Mouse (Mus musculus): ENCODE results near the gene Trim16.

Trim16 gene

GRCm38 (mm10) chr11:62820059-62820541 is at the start of gene Trim16:
TSS of gene Trim16 (plus strand) at chr11:62820231.
- DNase-seq, result peak; percentile 73 to 80

GRCm38 (mm10) chr11:62776510-62776909 is 43.5 kb upstream of the Trim16 start:
- no peak for DNase-seq

DNA sequence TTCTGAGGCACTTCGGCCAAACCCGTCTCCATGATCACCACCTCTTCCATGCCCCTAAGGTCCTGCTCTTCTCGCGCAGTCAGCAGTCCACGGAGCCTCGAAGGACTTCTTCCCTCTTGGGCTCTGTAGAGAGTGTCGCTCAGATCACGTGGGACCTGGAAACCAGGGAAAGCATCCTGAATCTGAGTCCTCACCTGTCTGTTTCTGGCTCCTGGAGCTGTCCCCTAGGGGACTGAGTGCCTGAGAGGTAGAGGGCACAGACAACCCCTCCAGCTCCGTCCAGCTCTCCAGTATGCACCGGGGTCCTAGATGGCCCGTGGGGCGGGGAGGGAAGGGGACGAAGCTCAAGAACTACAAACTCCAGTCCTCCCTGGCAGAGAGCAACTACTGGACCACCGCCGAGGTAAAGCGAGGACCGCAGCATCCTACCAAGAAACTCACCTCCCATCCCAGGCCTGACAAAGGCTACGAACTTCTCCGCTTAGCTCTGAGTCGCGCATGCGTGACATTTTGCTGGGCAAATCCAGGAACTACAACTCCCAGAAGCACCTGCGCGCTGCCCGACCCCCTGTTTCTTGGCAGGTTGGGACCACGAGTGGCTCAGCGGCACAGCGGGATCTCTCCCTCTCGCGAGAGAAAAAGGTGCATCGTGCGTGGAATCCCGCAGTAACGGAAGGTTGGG is 31.0 kb upstream of the Trim16 start, which contains the start of gene Zfp286:
Gene Zfp286, minus strand, starts transcription at position 528 of the 682 bp plus-strand sequence.
- DNase-seq, result peak; percentile 58 to 62

GRCm38 (mm10) chr11:62789617-62789936 is 30.5 kb upstream of the Trim16 start:
- DNase-seq, result no peak

GRCm38 (mm10) chr11:62804119-62804518 is 15.9 kb upstream of the Trim16 start:
- DNase-seq, result no peak

GRCm38 (mm10) chr11:62807965-62808364 is 12.1 kb upstream of the Trim16 start:
- no peak for DNase-seq

DNA sequence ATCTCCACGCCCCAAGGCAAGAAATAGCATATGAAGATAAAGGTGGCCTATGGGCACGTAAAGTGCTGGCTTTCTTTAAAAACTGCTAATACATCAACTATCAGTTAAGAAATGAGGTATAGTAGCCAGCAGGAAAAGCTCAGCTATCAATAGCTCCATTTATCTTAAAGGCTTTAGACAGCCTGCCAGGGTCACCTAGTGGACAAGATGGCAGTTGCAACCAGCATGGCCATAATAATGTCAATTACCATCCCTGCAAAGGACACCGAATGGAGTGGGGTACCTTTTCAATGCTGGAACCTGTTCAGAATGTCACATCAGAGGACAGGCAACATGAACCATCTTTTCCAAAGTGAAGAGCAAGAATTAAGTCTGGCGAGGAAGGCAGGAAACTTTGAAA is 10.8 kb upstream of the Trim16 start:
- peak in 1 of 2 experiments; percentile 30 for DNase-seq

DNA sequence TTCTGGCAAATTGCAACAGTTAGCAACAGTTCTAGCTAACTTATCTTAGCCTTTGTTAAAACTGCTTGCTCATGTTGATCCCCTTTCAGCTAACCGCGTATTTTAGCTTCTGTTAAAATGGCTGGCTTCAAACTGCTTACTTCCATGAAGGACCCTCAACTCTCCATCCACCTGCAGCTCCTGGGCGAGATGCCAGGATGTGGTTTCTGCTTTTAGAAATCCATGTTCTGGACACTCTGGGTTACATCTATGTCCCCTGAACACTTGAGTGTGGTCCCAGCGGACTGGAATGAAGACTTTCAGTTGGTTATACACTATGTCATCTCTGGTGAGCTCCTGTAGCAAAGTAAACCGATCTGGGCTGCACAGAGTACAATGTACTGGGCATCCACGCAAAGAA is 7.8 kb upstream of the Trim16 start:
- DNase-seq, result peak in 1 of 2 experiments; percentile 39

GRCm38 (mm10) chr11:62813497-62813896 is 6.5 kb upstream of the Trim16 start:
- no peak for DNase-seq

DNA sequence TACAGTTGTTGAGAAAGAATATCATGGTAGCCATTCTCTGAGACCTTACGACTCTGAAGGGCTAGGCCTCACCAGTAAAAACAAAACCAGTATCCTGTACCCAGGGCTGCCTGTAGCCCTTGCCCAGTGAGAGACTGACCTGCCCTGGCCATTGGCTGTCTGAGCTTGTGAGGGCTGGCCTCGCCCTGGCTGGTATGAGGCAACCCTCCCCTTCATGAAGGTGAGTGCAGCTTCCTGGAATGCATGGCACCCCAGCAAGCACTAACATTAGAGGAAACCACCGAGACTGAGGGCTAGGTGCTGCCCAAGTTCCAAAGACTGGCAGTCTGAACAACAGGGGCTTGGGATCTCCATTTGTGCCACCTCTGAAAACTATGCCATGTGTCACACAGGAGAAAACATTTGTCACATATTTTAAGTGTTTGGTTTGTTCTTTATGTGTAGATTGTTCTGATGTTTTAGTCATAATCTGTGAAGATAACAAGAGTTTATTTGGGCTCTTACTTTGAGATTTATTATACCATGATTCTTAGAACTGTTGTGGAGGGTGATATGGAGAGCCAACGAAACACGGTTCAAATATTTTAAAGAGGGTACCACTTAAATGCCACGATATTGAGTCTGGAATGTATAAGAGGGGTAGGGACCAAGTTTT is 5.9 kb upstream of the Trim16 start:
- DNase-seq, result peak; percentile 25 to 44

GRCm38 (mm10) chr11:62814625-62815024 is 5.4 kb upstream of the Trim16 start:
- no peak for DNase-seq

- DNase-seq, result no peak
These were observed 4.6 kb upstream of the Trim16 start for GRCm38 (mm10) chr11:62815438-62815837.

DNA sequence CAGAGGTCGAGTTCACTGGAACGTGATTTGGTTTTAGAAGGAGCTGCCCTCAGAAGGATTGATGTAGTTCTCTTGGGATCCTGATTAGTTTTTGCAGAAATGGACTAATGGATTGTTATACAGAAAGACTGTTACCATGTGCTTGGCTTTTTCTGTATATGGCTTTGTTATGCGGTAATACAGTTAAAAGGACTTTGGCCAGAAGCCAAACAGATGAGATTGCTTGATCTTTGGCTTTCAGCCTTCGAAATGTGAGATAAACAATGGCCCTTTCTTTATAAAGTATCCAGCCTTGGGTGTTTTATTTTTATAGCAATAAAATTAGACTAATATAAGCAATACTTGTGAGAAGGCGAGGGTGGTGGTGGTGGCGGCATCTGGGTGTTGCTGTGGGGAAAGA is 3.4 kb upstream of the Trim16 start:
- DNase-seq, result no peak

DNA sequence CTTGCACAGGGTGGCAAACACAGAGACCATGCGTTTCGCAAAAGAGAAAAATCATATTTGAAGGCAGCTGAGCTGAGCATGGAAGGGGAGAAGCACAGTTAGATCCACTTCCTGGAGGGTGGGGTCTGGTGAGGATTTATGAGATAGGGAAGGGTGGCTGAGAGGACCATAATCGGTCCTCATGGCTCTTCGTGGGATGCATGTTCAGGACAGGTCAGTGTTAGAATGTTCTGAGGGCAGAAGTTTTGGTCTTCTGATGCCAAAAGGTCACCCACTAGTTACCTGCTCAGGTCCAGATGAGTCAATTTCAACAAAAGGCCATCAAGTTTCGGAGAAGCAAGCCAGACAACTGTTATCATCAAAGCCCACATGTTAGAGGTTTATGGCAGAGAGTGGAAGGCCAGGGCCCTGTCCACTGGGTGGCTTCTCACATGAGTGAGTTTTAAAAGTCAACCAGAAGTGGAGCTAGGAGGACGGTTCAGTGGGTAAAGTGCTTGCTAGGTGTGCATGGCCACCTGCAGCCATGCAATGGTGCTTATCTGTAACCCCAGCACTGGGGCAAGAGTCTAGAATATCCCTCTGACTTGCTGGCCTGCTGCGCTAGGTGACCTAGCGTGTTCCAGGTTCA is 858 bp upstream of the Trim16 start:
- DNase-seq, result no peak

GRCm38 (mm10) chr11:62820661-62821437 is 818 bp downstream of the Trim16 start:
- peak in 1 of 2 experiments; percentile 18 for DNase-seq

- peak; percentile 37 to 47 for DNase-seq
These were observed 1.9 kb downstream of the Trim16 start for GRCm38 (mm10) chr11:62821893-62822292.

DNA sequence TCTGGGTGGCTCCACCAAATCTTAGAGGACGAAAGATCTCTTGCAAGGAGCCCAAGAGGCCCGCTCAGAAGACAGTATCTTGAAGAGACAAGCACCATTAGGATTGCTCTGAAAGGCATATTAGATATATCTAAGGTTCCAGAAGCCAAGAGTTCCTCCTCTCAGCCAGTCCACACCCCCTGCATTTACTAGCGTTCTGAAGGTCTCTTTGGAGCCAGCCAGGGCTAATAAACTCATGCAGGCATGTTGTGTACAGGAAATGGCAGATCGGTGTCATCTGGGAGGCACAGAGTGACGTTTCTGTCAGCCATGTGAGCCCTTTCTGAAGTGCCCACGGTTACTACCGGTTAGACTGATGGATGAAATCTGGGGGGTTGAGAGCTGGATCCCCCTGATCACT is 4.2 kb downstream of the Trim16 start:
- DNase-seq, result no peak

DNA sequence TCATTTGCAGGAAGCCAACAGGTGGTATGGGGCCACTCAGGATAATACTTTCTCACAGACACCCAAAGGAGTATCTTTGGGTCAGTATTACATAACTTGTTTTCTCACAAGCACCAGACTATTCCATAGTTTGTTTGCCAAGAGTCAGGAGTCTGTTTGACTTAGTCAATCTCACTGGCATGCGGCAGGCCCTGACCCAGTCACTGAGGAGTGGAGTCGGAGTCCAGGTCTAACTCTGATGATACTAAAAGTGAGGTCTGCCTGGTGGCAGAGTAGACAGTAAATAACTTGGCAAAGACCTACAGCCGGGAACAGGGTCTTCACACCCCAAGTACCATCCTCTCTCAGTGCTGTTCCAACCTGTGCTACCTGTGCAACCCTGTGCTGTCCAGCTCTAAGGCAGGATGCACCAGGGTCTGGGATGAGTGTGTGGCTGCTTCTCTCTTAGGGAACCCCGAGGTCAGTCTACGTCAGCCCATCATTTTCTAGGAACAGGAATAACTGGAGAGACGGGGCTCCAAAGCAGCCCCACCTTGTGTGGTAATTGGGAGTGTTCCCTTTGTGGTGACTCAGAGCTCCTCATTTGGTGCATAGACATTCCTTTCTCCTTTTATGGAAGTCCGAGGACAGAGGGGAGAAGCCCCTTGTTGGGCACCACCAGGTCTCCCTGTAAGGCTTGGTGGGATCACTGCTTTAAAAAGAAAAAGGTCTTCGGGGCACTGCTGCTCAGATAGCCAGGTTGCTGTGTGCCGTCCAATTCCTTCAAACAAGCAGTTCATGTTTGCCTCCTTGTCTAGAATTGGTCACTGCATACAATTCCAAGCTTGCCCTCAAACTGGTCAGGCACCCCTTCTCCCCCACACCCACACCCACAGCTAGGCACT is 5.4 kb downstream of the Trim16 start:
- peak in 1 of 2 experiments; percentile 31 for DNase-seq

DNA sequence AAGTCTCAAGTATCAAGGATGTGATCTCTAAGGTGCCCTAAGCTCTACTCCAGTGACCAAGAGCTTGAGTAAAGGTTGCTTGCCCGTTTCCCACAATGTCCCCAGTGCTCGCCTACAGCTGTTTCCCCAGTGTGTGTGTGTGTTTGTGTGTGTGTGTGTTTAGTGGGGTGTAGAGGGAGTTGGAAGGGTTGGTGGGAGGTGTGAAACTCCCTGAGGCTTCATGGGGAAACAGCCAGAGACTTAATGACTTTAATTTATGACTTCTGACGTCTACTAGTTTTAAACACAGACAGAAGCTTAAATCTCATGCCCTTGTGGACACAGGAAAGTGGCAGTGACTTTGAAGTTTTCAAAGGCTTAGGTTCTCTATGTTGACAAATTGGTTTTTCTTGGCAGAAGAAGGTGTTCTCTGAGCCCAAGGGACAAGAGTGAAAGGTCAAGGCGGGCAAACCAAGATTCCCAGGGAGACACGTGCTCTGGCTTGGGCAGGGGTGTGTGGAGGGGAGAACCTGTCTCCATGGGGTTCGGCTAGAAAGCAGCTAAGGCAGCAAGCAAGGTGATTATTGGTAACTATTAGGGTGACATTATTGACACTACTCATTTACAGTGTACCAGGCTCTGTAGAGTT is 6.2 kb downstream of the Trim16 start:
- DNase-seq, result peak; percentile 71 to 81

DNA sequence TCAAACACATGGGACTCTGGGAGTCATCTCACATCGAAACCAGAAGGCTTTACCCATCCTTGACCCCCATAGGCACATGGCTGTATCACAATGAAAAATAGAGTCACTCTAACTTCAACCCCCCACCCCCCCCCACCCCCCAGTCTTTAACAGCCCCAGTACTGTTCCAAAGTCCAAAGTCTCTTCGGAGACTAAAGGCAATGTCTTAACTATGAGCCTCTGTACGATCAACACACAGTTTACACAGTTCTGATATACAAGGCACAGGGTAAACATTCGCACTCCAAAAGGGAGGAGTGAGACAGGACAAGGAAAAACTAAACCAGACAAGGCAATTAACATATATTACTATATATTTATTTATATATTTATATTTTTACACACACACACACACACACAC is 7.1 kb downstream of the Trim16 start:
- DNase-seq, result no peak

DNA sequence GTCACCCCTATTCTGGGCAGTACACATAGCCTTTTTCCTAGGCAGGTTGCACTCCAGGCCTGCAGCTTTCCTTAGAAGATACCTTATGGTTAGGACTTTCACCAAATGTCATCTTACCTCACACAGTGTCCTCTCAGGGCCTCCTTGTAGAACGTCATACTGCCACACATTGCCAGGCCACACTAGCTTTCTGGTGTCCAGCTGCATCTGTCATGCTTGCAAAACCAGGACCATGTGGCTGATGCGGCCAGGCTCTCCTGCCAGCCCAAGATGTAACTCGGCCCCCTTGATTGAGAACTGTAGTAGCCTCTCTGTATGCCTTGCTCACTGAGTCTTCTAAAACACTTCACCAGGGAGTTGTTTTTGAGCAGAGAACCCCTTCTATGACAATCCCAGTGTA is 7.9 kb downstream of the Trim16 start:
- DNase-seq, result no peak

DNA sequence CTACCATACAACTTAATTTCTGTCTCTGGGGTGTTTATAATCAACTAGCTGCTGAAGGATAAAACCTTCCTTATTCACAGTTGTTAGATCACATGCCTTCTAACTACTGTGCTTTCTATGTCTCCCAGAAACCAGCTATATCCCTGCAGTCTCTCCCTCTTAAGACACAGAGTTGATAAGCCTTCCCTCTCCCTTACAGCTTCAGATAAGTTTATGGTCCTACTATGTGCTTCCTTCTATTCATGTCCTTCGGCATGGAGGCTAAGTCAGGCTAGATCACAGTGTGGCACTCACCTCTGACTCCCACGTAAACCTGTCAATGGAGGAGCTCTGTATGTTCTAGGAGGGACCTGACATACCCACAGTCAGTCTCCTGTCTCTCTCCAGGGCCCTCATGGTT is 10.4 kb downstream of the Trim16 start:
- no peak for DNase-seq

All from kidney, adult 8-10 months (tissue).